Mouse (Mus musculus) heart, postnatal 0 days (tissue): ENCODE data around the gene Scfd2.

Source experiments
- CTCF ChIP-seq: IDR thresholded peaks from 2 replicates; pipeline ENCODE4 v1.5.1; 2016; ENCODE audit warnings: antibody characterized with exemption, control low read depth, low read depth
- EP300 ChIP-seq: IDR thresholded peaks from 2 replicates; pipeline ENCODE4 v1.6.1; 2016; ENCODE audit warnings: antibody characterized with exemption, low read depth

DNA sequence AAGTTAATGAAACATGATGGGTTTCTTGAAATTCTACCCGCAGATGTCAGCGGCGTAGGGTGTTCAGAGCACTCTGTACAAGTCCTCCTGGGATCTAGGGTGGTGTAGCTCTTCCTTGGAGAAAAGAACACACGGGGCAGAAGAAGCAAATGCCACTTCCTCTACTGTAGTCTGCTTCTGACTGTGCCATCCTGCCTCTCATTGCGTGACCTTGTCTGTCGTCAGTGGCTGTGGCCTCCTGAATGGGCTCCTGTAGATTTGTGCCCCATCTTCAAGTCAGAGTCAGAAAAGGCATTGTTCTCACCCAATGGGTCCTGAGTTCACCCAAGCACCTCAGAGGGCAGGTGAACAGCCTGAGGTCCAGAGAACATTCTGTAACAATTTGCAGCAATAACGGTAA, 367.0 kb downstream of the Scfd2 start:
- TF ChIP-seq EP300 (no peak), CTCF (no peak)
